Mouse (Mus musculus) left cerebral cortex, postnatal 10 days (tissue): Measurements from ENCODE around the gene Selplg. TPM values are rescaled to one million over a fixed set of nuclear protein-coding genes. Genes with fewer than 3 reads are reported as not detected.
"Not testable (repeated sequence)": the region's sequence is repeated elsewhere in the genome, so short reads cannot be mapped to it uniquely, and the experiment has no call there.

Source experiments
- DNase-seq, 2 experiments: peaks; one replicate each; pipeline ENCODE4 v3.0.0; 2021 to 2022; ENCODE audit warnings: low spot score in 2 of 2, mixed read lengths in 1 of 2; ENCODE audit errors: extremely low spot score in 1 of 2
- intact Hi-C: fragments of 180-260 bp; cut with DNase I; formaldehyde crosslinking; loops from one replicate; pipeline ENCODE4 v1.15.1; 2025
- total RNA-seq, 2 experiments: library from RNA; stranded (reverse); gene quantifications; 2 replicates each; pipeline ENCODE4 v1.2.3; 2021

The Selplg gene
- total RNA-seq, 2 experiments from 2014 or later: 16.1 to 18.7 TPM

GRCm38 (mm10) chr5:113831741-113832140 lies 703 bp downstream of the Selplg start:
- intact Hi-C loops: no loop called here
- DNase-seq: no peak

DNA sequence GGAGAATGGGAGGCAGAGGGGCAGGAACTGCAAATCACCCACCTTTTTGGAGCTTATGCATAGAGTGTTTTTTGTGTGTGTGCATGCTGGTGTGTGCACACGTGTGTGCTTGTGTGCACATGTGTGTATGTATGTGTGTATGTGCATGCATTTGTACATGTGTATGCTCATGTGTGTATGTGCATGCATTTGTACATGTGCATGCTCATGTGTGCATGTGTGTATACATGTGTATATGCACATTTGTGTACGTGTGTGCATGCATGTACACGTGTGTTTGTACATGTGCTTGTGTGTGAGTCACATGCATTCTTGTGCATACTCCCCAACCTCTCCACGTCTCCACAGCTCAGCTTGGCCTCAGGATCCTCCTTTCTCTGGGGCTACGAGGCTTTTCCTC lies 1.6 kb downstream of the Selplg start:
- DNase-seq: no peak
- intact Hi-C loops: no loop called here

- intact Hi-C loops: no loop called here
- DNase-seq: peak in 1 of 2 experiments; percentile 72
Observed at GRCm38 (mm10) chr5:113830292-113830643, 2.2 kb downstream of the Selplg start.

- DNase-seq: no peak
- intact Hi-C loops: no loop called here
Observed at GRCm38 (mm10) chr5:113829566-113830291, 2.7 kb downstream of the Selplg start.

- no peak for DNase-seq
- intact Hi-C loops: no loop called here
Observed at GRCm38 (mm10) chr5:113828481-113828880, 4.0 kb downstream of the Selplg start.

GRCm38 (mm10) chr5:113827991-113828411 lies 4.4 kb downstream of the Selplg start:
- intact Hi-C loops: no loop called here
- no peak for DNase-seq

DNA sequence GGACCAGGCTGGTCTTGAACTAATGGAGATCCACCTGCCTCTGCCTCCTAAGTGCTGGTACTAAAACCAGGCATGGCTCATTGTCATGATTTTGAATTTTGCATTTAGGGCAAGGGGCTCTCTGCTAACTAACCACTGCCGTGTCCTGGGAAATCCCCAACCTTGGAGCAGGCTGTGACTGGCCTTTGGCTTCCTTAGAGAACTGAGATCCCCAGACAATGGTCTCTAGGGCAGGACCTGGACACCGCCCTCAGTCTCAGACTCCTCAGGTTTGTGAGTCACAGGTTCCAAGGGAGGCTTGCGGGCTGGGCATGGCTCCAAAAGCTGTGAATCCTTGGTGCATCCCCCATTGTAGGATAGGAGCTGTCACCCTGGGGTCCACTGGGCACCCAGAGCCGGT lies 5.8 kb downstream of the Selplg start:
- DNase-seq: no peak
- intact Hi-C loops: no loop called here

GRCm38 (mm10) chr5:113825558-113825957 lies 6.9 kb downstream of the Selplg start:
- DNase-seq: no peak
- intact Hi-C loops: no loop called here

DNA sequence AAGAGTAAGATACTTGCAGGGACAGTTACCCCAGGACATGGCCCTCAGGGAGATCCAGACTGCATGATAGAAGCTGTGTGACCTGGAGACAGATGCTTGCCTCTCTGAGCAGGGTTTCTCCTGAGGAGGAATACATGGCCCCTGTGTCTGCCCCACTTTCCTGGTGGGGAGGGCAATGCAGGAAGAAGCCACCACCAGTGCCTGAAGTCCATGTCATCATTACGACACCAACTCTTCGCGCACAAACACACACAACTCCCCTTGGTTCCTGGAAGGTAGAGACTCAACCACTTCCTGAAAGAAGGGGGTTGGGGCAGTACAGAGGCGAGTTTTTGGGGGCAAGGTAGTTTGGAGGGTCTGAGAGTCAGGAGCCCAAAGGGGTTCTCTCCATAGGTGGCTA lies 8.2 kb downstream of the Selplg start:
- intact Hi-C loops: no loop called here
- DNase-seq: no peak

GRCm38 (mm10) chr5:113818572-113818971 lies 13.9 kb downstream of the Selplg start:
- intact Hi-C loops: loop anchor here (10.0 kb wide), 1 partner anchor 454 kb away; no protein-coding TSS in a partner anchor

DNA sequence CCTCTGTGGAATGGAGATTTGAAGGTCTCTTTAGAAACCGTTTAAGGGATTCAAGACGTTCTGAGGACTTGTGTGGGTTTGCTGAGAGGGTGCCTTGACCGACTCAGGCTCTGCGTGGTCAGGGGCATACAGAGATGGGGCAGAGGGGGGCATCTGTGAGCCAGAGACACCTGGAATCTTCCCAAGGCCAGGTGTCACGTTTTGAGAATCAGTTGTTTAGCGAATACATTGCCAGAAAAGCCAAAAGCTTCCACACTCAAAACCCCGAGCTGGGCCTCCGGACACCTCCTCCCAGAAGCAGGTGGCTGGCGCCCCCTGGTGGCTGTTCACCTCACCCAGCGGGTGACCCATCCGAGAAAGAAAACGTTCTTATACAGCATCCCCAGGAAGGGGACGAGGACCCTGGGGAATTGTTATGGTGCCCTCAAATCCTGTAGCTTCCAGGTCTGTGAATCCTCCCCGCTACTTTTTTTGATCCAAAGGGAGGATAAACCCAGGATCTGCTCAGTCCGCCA lies 16.7 kb downstream of the Selplg start:
- intact Hi-C loops: loop anchor here (1.0 to 10.0 kb wide), 2 partner anchors 42 to 451 kb away; no protein-coding TSS in a partner anchor
- DNase-seq: peak in 1 of 2 experiments; percentile 82

More at GRCm38 (mm10) chr5:113818572-113818971, 13.9 kb downstream of the Selplg start:
- no peak for DNase-seq

DNA sequence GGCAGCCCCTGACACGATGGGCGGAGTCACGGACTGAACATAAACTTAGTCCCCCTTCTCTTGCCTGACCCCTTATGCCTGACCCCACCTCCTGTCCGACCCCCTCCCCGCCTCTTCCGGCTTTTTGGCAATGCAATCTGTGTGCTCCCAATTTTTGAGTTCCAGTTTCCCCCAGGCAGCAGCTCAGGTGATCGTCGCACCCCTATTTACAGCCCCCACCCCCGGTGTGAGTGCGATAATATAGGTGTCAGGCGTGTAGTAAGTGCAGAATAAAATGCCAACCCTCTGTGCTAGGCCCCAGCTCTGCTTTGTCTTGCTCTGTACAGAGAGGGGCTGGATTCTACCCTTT lies 17.4 kb downstream of the Selplg start:
- intact Hi-C loops: loop anchor here (1.0 to 10.0 kb wide), 2 partner anchors 42 to 450 kb away; no protein-coding TSS in a partner anchor

DNA sequence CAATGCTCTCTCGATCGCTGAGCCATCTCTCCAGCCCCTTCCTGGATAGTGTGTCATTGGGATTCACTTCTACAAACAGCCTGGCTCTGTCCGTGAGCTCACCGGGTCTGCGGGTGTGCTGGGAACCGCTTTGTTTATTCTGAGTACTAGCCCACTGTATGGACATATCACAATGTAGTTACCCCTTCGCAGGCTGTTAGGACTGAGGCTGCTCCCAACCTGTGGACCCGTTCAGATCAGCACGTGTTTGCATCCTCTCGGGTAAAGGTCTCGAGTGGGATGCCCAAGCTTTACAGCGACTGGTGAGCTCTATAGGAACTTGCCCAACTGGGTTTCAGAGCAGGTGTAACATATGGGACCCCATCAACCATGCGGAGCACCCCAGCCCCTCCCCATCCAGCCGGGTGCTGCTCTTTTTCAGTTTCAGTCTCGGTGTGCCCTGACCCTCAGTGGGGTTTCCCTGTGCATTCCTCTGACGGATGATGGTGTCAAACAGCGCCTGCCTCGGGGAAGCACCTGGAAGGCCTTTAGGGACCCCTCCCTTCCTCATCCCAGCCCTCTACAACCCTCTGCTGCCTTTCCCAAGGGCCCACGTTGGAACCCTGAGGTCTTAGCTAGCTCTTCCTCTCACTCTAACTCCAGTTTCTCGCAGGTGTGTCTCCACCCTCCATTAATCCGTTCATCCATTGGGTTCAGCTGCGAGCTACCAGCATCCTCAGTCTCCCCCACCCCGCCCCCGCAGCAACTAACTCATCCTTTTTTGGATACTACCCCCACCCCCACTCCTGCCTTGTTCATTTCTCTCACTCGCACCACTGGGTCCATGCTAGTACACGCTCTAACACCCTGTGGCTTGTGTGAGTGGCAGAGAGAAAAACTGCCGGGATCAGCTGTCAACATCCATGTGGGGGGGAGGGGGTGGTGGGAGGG lies 18.1 kb downstream of the Selplg start:
- intact Hi-C loops: loop anchor here (1.0 to 10.0 kb wide), 2 partner anchors 41 to 450 kb away; no protein-coding TSS in a partner anchor
- no peak for DNase-seq

More for the DNA sequence above, 17.4 kb downstream of the Selplg start:
- DNase-seq: no peak

GRCm38 (mm10) chr5:113813608-113814007 lies 18.8 kb downstream of the Selplg start:
- intact Hi-C loops: loop anchor here (10.0 kb wide), 1 partner anchor 449 kb away; no protein-coding TSS in a partner anchor
- DNase-seq: no peak

GRCm38 (mm10) chr5:113812638-113813037 lies 19.8 kb downstream of the Selplg start:
- intact Hi-C loops: loop anchor here (10.0 kb wide), 1 partner anchor 448 kb away; no protein-coding TSS in a partner anchor
- no peak for DNase-seq

GRCm38 (mm10) chr5:113811824-113812420 lies 20.5 kb downstream of the Selplg start:
- DNase-seq: not testable (repeated sequence)
- intact Hi-C loops: loop anchor here (10.0 kb wide), 1 partner anchor 447 kb away; no protein-coding TSS in a partner anchor

- no peak for DNase-seq
- intact Hi-C loops: loop anchor here (10.0 kb wide), 1 partner anchor 445 kb away; no protein-coding TSS in a partner anchor
Observed at GRCm38 (mm10) chr5:113810111-113810510, 22.3 kb downstream of the Selplg start.

DNA sequence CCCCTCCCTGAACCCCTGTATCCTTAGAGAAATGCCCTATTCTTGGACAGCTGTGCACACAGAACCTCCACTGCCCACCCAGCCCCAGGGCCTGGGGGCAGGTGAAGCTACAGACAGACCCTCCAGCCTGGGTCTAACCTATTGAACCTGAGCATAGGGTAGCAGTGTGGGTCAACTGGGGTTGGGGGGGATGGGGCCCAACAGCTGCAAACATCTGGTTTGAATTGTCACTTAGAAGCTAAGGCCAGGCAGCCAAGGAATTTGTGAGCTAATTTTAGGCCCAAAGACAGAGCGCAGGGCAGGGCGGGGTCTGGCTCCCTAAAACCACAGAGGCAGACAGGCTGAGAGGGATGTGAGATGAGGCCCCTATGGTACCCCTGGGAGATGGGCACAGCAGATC lies 24.3 kb downstream of the Selplg start:
- intact Hi-C loops: no loop called here
- DNase-seq: no peak

DNA sequence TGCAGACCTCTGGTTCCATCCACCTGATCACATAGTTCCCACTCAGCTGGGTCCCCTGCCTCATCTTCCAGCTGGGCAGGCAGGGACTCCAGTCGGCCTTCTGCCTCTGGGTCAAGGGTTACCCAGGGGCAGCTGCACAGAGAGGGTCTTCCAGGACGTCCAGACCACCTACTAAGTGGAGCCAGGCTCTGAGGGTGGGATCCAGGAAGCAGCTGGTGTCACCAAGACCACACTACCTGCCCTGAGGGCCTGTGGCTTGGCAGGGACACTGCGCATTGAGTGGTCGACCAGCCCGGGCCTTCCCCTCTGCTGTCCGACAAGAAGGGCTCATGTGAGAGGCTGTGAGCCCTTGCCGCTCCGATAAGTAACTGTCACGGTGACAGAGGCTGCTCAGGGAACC lies 24.7 kb downstream of the Selplg start:
- intact Hi-C loops: no loop called here

More for the DNA sequence above, 24.7 kb downstream of the Selplg start:
- no peak for DNase-seq
